Mouse (Mus musculus): ENCODE data around the gene Cyp2w1.

- TF ChIP-seq TAL1 (IDR thresholded peaks at IDR 0.05; ENCODE audit: low read length) (no peak), GATA1 (IDR thresholded peaks at IDR 0.05; ENCODE audit: low read length) (no peak)
These were observed 25.8 kb downstream of the Cyp2w1 start for GRCm38 (mm10) chr5:139378271-139378556.

All from erythroblast, embryonic 14.5 days (primary cell).